Mouse (Mus musculus) embryonic fibroblast, embryonic 13.5 days (primary cell): ENCODE results near the gene Hint3. TPM values are rescaled to one million over a fixed set of nuclear protein-coding genes. Genes with fewer than 3 reads are reported as not detected.
"Not testable (repeated sequence)": the region's sequence is repeated elsewhere in the genome, so short reads cannot be mapped to it uniquely, and the experiment has no call there.

ENCODE experiments used
- H3K27ac ChIP-seq: 2 replicates; pipeline ENCODE4 v1.5.1; 2012; ENCODE audit warnings: low read length, control low read depth, inconsistent platforms; ENCODE audit not compliant: insufficient read depth
- H3K4me1 ChIP-seq: 2 replicates; pipeline ENCODE4 v1.6.1; 2011; ENCODE audit warnings: low read length; ENCODE audit not compliant: control insufficient read depth, insufficient read depth
- H3K4me3 ChIP-seq: 2 replicates; pipeline ENCODE4 v1.5.1; 2011; ENCODE audit warnings: mild to moderate bottlenecking, control low read depth, low read length; ENCODE audit not compliant: insufficient read depth
- CTCF ChIP-seq: IDR thresholded peaks from 2 replicates; pipeline ENCODE4 v1.5.1; 2011; ENCODE audit warnings: mild to moderate bottlenecking, control low read depth, low read length, moderate library complexity, borderline replicate concordance; ENCODE audit not compliant: insufficient read depth
- POLR2A ChIP-seq: IDR thresholded peaks from 2 replicates; pipeline ENCODE4 v1.6.1; 2011; ENCODE audit warnings: low read depth, mild to moderate bottlenecking, control low read depth, low read length, moderate library complexity
- polyA plus RNA-seq: library from polyadenylated mRNA; stranded (reverse); fragments of >200 nt; gene quantifications from 2 replicates; pipeline ENCODE4 v1.2.4, GENCODE M21; 2011; ENCODE audit warnings: low read depth; ENCODE audit not compliant: missing spikeins, insufficient read length

Gene Hint3
- 17.8 and 19.4 TPM in 2 replicates for polyA plus RNA-seq

DNA sequence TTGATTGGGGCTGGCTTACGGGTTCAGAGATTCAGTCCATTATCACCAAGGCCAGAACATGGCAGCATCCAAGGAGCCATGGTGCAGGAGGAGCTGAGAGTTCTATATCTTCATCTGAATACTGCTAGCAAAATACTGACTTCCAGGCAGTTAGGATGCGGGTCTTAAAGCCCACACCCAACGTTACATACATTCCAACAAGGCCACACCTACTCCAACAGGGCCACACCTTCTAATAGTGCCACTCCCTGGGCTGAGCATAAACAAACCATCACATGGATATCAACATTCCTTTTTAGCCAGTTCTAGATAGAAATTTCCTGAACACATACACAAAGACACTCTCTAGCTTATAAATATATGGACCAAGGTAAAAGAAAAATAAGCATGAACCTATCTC, at the start of gene Hint3:
Gene Hint3, minus strand, starts transcription at position 120 of the 400 bp plus-strand sequence.
- Histone ChIP-seq H3K4me1 (no peaks in the 10 kb centered on the region), H3K4me3 (no peak within 1 kb of the TSS), H3K27ac (no peak within 1 kb of the TSS)
- TF ChIP-seq POLR2A (no peak), CTCF (no peak)

DNA sequence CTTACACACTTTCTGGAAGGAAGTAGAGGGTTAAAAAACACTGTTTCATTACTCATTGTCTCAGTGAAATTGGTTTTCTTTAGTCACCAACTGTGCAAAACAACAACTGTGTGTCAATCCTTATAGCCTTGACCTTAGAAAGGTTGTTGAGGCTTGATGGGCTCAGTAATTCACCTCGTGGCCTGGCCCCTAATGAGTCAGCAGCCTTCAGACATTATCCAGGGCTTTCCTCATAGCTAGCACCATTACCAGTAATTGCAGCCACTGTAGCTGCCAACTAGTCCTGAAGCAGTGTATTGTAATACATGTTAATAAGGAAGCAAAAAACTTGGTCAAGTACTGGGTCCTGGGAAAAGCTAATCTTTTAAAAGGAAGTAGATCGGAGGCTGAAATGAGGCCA, 48.6 kb upstream of the Hint3 start:
- H3K4me1 ChIP-seq: no peaks in the 10 kb centered on the region
- no peak overlapping the region for H3K4me3 ChIP-seq
- no peak for TF ChIP-seq POLR2A
- TF ChIP-seq CTCF: no peak
- H3K27ac ChIP-seq: no peak overlapping the region

GRCm38 (mm10) chr10:30674825-30675224, 45.4 kb upstream of the Hint3 start:
- no peak for TF ChIP-seq CTCF
- TF ChIP-seq POLR2A: no peak
- H3K4me3 ChIP-seq: no peak overlapping the region
- no peak overlapping the region for H3K27ac ChIP-seq
- H3K4me1 ChIP-seq: no peaks in the 10 kb centered on the region

DNA sequence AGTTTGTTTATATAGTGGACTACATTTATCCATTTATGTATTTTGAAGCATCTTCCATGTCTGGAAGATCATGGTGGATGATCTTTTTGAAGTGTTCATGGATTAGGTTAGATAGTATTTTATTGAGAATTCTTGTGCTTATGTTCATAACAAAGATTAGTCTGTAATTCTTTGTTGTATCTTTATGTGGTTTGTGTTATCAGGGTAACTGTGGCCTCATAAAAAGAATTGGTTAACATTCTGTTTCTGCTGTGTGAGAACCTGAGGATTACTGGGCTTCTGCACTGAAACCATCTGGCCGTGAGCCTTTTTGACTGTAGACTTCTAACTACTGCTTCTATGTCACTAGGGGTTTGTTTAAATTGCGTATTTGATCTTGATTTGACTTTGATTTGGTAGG, 37.1 kb upstream of the Hint3 start:
- H3K27ac ChIP-seq: no peak overlapping the region

DNA sequence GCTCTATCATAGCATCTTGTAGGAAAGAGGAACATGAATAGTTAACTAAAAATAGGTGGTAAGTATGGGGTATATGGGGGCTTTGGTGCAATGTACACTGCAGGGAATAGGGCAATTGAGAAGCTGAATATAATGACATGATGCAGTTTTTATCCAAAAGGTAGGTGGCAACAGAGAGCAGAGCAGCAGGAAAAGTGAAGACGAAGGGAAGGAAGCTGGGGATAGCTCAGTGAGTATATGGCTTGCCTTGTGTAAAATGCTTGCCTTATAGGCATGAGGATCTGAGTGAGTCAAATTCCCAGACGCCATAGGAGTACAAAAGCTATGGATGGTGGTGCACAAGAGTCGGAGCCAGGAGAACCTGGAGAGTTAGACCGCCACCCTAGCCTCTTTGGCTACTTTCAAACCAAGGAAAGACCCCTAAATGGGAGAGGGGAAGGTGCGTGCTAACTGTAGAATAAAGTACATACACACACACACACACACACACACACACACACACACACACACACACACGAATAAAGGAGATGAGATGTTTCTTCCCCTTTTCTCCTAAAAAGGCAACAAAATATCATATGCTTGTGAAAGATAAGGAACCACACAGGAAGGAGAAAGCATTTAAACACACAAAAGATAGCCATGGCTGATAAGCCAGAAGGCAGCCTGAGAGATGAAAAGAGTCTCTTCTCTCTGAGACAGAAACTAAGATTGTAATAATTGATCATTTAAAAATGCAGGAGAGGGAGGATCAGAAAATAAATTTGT, 31.3 kb upstream of the Hint3 start:
- TF ChIP-seq POLR2A: no peak
- TF ChIP-seq CTCF: no peak
- Histone ChIP-seq H3K4me1 (0 out of 2 replicates have a peak, but pooled peaks cover 1% of the 10 kb centered on the region), H3K27ac (no peak overlapping the region), H3K4me3 (no peak overlapping the region)

More for the DNA sequence above, 37.1 kb upstream of the Hint3 start:
- TF ChIP-seq CTCF: no peak
- TF ChIP-seq POLR2A: no peak
- H3K4me3 ChIP-seq: no peak overlapping the region
- no peaks in the 10 kb centered on the region for H3K4me1 ChIP-seq

- Histone ChIP-seq H3K27ac (peak overlapping the region; percentile 39; the same call in 1 of the 2 replicates), H3K4me3 (peak overlapping the region; percentile 43), H3K4me1 (peaks cover 5% of the 10 kb centered on the region; the same call in 1 of the 2 replicates)
- TF ChIP-seq CTCF: no peak
- TF ChIP-seq POLR2A: no peak
Measured at GRCm38 (mm10) chr10:30655655-30656054, 26.2 kb upstream of the Hint3 start.

DNA sequence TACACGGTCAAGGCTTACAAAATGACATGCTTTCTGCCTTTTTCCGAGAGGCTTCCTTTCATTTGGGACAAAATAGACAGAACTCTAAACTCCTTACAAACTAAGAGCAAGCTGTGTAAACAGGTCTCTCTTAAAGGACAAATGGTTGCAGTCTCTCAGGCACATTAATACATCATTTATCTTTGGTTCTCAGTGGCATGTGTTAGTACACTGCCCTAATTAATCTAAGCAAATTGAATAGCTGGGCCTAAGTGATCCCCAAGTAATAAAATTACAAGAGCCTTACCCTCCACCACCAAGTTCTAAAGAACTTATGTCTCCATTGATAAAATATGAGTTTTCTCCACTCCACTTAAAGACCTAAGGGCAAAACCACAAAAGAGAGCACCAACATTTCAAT, 18.2 kb upstream of the Hint3 start:
- no peaks in the 10 kb centered on the region for H3K4me1 ChIP-seq
- no peak overlapping the region for H3K4me3 ChIP-seq
- no peak for TF ChIP-seq POLR2A
- TF ChIP-seq CTCF: no peak
- H3K27ac ChIP-seq: no peak overlapping the region

DNA sequence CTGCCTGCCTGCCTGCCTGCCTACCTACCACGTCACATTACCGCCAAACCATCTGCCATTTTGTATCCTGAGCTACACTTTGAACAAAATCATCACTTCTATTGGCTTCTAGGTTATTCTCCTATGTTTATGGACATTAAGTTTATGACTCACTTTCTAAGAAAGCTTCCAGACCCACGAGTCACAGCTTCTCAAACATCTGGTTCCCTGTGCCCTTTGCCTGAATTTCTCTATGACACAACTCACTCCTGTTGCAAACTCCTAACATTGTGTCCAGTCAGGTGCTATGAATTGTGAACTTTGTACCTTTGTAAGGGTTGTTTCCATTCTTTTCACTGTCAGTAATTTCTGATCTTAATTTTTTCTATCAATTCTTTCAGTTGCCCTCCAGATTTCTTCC, 8.8 kb upstream of the Hint3 start:
- H3K4me1 ChIP-seq: no peaks in the 10 kb centered on the region
- TF ChIP-seq POLR2A: no peak
- no peak for TF ChIP-seq CTCF
- H3K27ac ChIP-seq: no peak overlapping the region
- no peak overlapping the region for H3K4me3 ChIP-seq

DNA sequence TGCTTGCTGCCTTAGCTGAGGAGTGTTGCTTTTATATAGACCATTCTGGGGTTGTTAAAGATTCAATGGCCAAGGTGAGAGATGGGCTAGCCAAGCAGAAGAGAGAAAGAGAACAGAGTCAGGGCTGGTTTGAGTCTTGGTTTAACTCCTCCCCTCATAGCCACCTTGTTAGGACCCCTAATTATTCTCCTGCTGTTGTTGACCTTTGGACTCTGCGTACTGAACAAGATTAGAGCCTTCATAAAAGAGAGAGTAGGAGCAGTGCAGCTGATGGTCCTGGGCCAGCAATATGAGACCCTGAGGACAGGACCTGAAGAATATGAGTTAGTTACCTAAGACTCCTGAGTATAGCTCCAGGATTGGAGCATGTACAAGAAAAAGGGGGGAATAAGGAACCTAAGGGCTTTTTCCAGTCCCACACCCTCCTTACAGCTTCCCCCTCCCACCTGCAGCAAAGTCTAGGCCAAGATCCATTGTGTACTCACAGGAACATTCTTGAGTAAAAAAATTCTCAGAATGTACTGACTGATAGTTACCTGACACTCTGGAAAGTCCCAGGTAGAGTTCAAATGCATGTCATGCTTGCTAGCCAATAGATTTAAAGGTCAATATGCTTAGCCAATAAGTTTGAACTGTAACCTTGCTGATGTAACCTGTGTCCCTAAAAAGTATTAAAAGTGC, 7.2 kb upstream of the Hint3 start:
- not testable (repeated sequence) for H3K4me3 ChIP-seq, H3K27ac ChIP-seq, H3K4me1 ChIP-seq

DNA sequence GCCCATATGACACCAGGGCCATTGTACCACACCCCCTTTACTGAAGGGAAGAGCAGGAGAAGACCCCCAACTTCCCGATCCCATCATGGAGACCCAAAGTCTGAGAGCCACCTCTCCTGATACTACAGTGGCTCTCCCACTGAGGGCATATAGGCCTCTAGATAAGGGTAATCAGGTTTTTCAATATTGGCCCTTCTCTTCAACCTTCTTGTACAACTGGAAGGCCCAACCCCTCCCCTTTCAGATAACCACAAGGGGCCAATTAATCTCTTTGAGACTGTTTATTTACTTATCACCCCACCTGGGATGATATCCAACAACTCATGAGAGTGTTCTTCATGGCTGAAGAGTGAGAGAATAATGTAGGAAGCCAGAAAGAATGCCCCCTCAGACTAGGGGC, 3.3 kb upstream of the Hint3 start:
- Histone ChIP-seq H3K4me3 (no peak overlapping the region), H3K4me1 (no peaks in the 10 kb centered on the region), H3K27ac (no peak overlapping the region)
- TF ChIP-seq CTCF (no peak), POLR2A (no peak)
